Mouse (Mus musculus) left cerebral cortex, adult 2 months (tissue): ENCODE measurements around the gene Pidd1. TPM values are rescaled to one million over a fixed set of nuclear protein-coding genes. Genes with fewer than 3 reads are reported as not detected.

Experiments used
- DNase-seq, 2 experiments: peaks; one replicate each; pipeline ENCODE4 v3.0.0; 2021 to 2022; ENCODE audit warnings: low spot score in 2 of 2, mixed read lengths in 1 of 2; ENCODE audit errors: extremely low spot score in 1 of 2
- H3K27ac ChIP-seq: fragments of 200-600 bp; 2 replicates; pipeline ENCODE4 v1.8.1; 2022
- H3K4me3 ChIP-seq: fragments of 200-600 bp; 2 replicates; pipeline ENCODE4 v1.8.1; 2022
- CTCF ChIP-seq: fragments of 200-600 bp; IDR thresholded peaks from 2 replicates; pipeline ENCODE4 v1.8.1; 2022; ENCODE audit warnings: antibody characterized with exemption, mild to moderate bottlenecking, moderate library complexity
- intact Hi-C: fragments of 180-260 bp; cut with DNase I; formaldehyde crosslinking; loops from one replicate; pipeline ENCODE4 v1.15.1; 2025
- total RNA-seq, 2 experiments: library from RNA; stranded (reverse); gene quantifications; 2 replicates each; pipeline ENCODE4 v1.2.3; 2021

The Pidd1 gene
- total RNA-seq, 2 experiments from 2014 or later, result 0.93 to 1.2 TPM

GRCm38 (mm10) chr7:141480842-141481497 lies 37.1 kb upstream of the Pidd1 start:
- peak; percentile 66 to 67 for DNase-seq
- intact Hi-C loops, result loop anchor here (1.0 to 2.0 kb wide), 2 partner anchors 44 to 186 kb away; no protein-coding TSS in a partner anchor
- peak; percentile 92 for TF ChIP-seq CTCF
- Histone ChIP-seq H3K4me3 (0 out of 2 replicates have a peak overlapping the region, but pooled peaks have one; percentile 13), H3K27ac (no peak overlapping the region)

GRCm38 (mm10) chr7:141478270-141478748 lies 34.5 kb upstream of the Pidd1 start:
- intact Hi-C loops, result no loop called here
- Histone ChIP-seq H3K27ac (peak overlapping the region; percentile 15; the same call in 1 of the 2 replicates), H3K4me3 (no peak overlapping the region)
- DNase-seq, result no peak
- TF ChIP-seq CTCF, result no peak

GRCm38 (mm10) chr7:141477578-141478269 lies 33.9 kb upstream of the Pidd1 start:
- DNase-seq, result no peak
- Histone ChIP-seq H3K4me3 (no peak overlapping the region), H3K27ac (peak overlapping the region; percentile 40; the same call in 1 of the 2 replicates)
- intact Hi-C loops, result no loop called here
- no peak for TF ChIP-seq CTCF

DNA sequence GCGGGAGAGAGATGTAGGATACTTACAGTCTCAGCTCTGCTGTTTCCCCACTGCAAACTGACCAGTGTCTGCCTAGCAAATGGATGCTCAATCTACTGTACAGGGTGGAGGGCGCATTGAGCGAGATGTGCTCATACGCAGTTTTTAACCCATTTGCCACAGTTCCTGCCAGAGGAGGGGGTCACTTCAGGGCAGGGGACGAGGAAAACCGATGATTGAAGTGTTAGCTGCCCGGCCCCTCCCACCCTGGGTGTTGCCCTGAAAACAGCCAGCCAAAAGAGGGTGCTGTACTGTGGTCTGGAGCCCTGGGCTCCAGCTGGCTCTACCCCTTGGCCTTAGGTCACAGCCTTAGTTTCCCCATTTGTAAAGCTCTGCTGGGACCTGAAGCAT lies 33.2 kb upstream of the Pidd1 start:
- DNase-seq, result no peak
- Histone ChIP-seq H3K27ac (peak overlapping the region; percentile 55), H3K4me3 (0 out of 2 replicates have a peak overlapping the region, but pooled peaks have one; percentile 9)
- intact Hi-C loops, result no loop called here
- TF ChIP-seq CTCF, result no peak

GRCm38 (mm10) chr7:141476226-141476980 lies 32.6 kb upstream of the Pidd1 start:
- TF ChIP-seq CTCF, result peak; percentile 9
- Histone ChIP-seq H3K4me3 (peak overlapping the region; percentile 72), H3K27ac (peak overlapping the region; percentile 94)
- peak; percentile 42 to 51 for DNase-seq
- intact Hi-C loops, result no loop called here

DNA sequence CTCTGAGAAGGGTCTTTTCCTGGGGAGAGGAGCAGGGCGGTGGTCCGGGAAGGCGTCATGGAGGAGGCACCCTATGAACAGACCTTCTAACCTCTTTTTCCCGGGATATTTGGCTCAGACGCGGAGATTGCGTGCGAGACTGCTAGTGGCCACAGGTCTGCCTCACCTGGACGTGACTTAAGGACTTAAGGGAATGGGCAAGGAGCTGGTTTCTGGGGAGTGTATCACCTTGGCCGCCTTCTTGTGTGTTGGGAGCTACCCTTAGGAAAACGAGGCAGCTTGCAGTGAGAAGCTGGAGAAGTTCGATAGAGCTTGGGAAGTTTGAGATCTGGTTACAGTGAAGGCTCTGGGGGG lies 32.0 kb upstream of the Pidd1 start:
- no peak for DNase-seq
- peak overlapping the region; percentile 94 for H3K27ac ChIP-seq
- intact Hi-C loops, result no loop called here
- no peak for TF ChIP-seq CTCF
- peak overlapping the region; percentile 72 for H3K4me3 ChIP-seq

- no peak; the same call in 1 of the 2 replicates for TF ChIP-seq CTCF
- peak within 1 kb of the TSS; percentile 94 for H3K27ac ChIP-seq
- intact Hi-C loops, result no loop called here
- peak within 1 kb of the TSS; percentile 72 for H3K4me3 ChIP-seq
- DNase-seq, result peak; percentile 80 to 84
These were observed 31.4 kb upstream of the Pidd1 start, which contains the start of the genes Polr2l and Tspan4 for GRCm38 (mm10) chr7:141475011-141475804. Polr2l (minus strand) TSS chr7:141475132. Tspan4 (plus strand) TSS chr7:141475240.

- Histone ChIP-seq H3K27ac (peak overlapping the region; percentile 94; the same call in 1 of the 2 replicates), H3K4me3 (peak overlapping the region; percentile 72)
- no peak for TF ChIP-seq CTCF
- DNase-seq, result no peak
- intact Hi-C loops, result no loop called here
These were observed 30.3 kb upstream of the Pidd1 start for GRCm38 (mm10) chr7:141474160-141474559.

GRCm38 (mm10) chr7:141472763-141473162 lies 28.9 kb upstream of the Pidd1 start:
- DNase-seq, result no peak
- intact Hi-C loops, result no loop called here
- no peak overlapping the region for H3K27ac ChIP-seq
- no peak for TF ChIP-seq CTCF
- H3K4me3 ChIP-seq, result no peak overlapping the region

- no peak for TF ChIP-seq CTCF
- no peak overlapping the region for H3K27ac ChIP-seq
- no peak overlapping the region for H3K4me3 ChIP-seq
- intact Hi-C loops, result no loop called here
- no peak for DNase-seq
These were observed 28.4 kb upstream of the Pidd1 start for GRCm38 (mm10) chr7:141472226-141472625.

DNA sequence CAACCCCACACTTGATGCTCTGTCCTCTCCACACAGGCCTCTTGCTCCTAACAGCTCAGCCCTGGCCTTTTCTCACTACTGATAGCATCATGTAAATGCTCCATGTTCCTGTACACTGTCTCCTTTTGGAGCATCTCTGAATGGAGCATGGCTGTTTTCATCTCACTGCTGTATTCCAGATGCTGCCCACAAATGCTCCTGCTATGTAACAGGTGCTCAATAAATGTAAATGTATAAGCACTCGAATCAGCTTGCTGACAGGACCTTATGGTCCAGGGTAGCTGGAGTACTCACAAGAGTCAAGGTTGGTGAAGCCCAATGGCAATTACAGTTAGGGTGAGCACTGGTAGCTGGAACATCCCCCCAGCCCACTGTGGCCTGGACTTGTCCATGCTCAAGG lies 27.4 kb upstream of the Pidd1 start:
- intact Hi-C loops, result no loop called here
- Histone ChIP-seq H3K4me3 (no peak overlapping the region), H3K27ac (no peak overlapping the region)
- no peak for TF ChIP-seq CTCF
- no peak for DNase-seq
